Mouse (Mus musculus): Measurements from ENCODE around the gene Olfr164. TPM values are rescaled to one million over a fixed set of nuclear protein-coding genes. Genes with fewer than 3 reads are reported as not detected.

The Olfr164 gene
- not detected for polyA plus RNA-seq (2017; shearing (Covaris generic))

- no peak for ATAC-seq
These were observed at the start of gene Olfr164 for GRCm38 (mm10) chr16:19313964-19314363. Olfr164 (minus strand) TSS chr16:19314064.

GRCm38 (mm10) chr16:19349111-19349510, 35.2 kb upstream of the Olfr164 start:
- ATAC-seq = no peak

GRCm38 (mm10) chr16:19263235-19263634, 50.6 kb downstream of the Olfr164 start:
- no peak for ATAC-seq

- no peak for ATAC-seq
These were observed 53.1 kb downstream of the Olfr164 start for GRCm38 (mm10) chr16:19260780-19261179.

- no peak for ATAC-seq
These were observed 68.0 kb downstream of the Olfr164 start for GRCm38 (mm10) chr16:19245835-19246234.

- ATAC-seq = no peak
These were observed 72.3 kb downstream of the Olfr164 start for GRCm38 (mm10) chr16:19241539-19242025.

GRCm38 (mm10) chr16:19240792-19241538, 72.9 kb downstream of the Olfr164 start:
- no peak for ATAC-seq

GRCm38 (mm10) chr16:19236719-19237118, 77.1 kb downstream of the Olfr164 start:
- no peak for ATAC-seq

Other genes starting within 250 kb of the Olfr164 start
- not detected for gene Olfr165, start 109.1 kb upstream of the Olfr164 start, polyA plus RNA-seq (2017; shearing (Covaris generic))
- not detected for gene Olfr166, start 169.6 kb upstream of the Olfr164 start, polyA plus RNA-seq (2017; shearing (Covaris generic))
- gene Olfr167, start 208.2 kb upstream of the Olfr164 start, polyA plus RNA-seq (2017; shearing (Covaris generic)) = not detected
- not detected for gene Olfr168, start 221.5 kb upstream of the Olfr164 start, polyA plus RNA-seq (2017; shearing (Covaris generic))